Mouse (Mus musculus): ENCODE measurements at regions not wholly inside any gene's neighbourhood (a gene's known extent, or its start where the extent isn't known, plus 50 kb on each side); places are given as distances from the start of the nearest gene placed in this dataset.

- WGBS, result 58% methylated on average over 8 of the region's 8 CpGs
- no peak for DNase-seq (ENCODE audit: low spot score)
- no peak overlapping the region for H3K4me3 ChIP-seq
- no peaks in the 10 kb centered on the region for H3K27me3 ChIP-seq (ENCODE audit: insufficient read depth, poor library complexity, severe bottlenecking)
- H3K4me1 ChIP-seq, result peaks cover 14% of the 10 kb centered on the region; the same call in 1 of the 2 replicates
- H3K9me3 ChIP-seq, result no peaks in the 10 kb centered on the region
- H3K36me3 ChIP-seq, result no peaks in the 10 kb centered on the region
- no peak overlapping the region for H3K27ac ChIP-seq
Observed at GRCm38 (mm10) chr11:31777531-31777930, 94.5 kb upstream of the Cpeb4 start.

GRCm38 (mm10) chr11:31778766-31779165 lies 93.2 kb upstream of the Cpeb4 start:
- no peaks in the 10 kb centered on the region for H3K9me3 ChIP-seq
- H3K4me1 ChIP-seq, result peaks cover 14% of the 10 kb centered on the region; the same call in 1 of the 2 replicates

GRCm38 (mm10) chr11:31779267-31779666 lies 92.7 kb upstream of the Cpeb4 start:
- whole genome bisulfite sequencing, result 77% methylated on average over 2 of the region's 2 CpGs
- H3K9me3 ChIP-seq, result no peaks in the 10 kb centered on the region
- H3K36me3 ChIP-seq, result no peaks in the 10 kb centered on the region
- H3K27me3 ChIP-seq (ENCODE audit: insufficient read depth, poor library complexity, severe bottlenecking), result no peaks in the 10 kb centered on the region
- H3K4me1 ChIP-seq, result peaks cover 14% of the 10 kb centered on the region; the same call in 1 of the 2 replicates
- no peak overlapping the region for H3K27ac ChIP-seq
- H3K4me3 ChIP-seq, result no peak overlapping the region
- DNase-seq (ENCODE audit: low spot score), result no peak

More at GRCm38 (mm10) chr11:31778766-31779165, 93.2 kb upstream of the Cpeb4 start:
- no peak overlapping the region for H3K4me3 ChIP-seq
- WGBS, result 89% methylated on average over 4 of the region's 4 CpGs
- H3K27me3 ChIP-seq (ENCODE audit: insufficient read depth, poor library complexity, severe bottlenecking), result no peaks in the 10 kb centered on the region
- DNase-seq (ENCODE audit: low spot score), result no peak
- H3K36me3 ChIP-seq, result no peaks in the 10 kb centered on the region
- no peak overlapping the region for H3K27ac ChIP-seq

GRCm38 (mm10) chr11:31780969-31781368 lies 91.0 kb upstream of the Cpeb4 start:
- Histone ChIP-seq H3K27ac (no peak overlapping the region; the same call in 1 of the 2 replicates), H3K4me1 (peaks cover 14% of the 10 kb centered on the region; the same call in 1 of the 2 replicates)
- WGBS, result 82% methylated on average over 6 of the region's 6 CpGs

GRCm38 (mm10) chr11:31781605-31782004 lies 90.4 kb upstream of the Cpeb4 start:
- Histone ChIP-seq H3K27ac (no peak overlapping the region), H3K27me3 (ENCODE audit: insufficient read depth, poor library complexity, severe bottlenecking) (no peaks in the 10 kb centered on the region), H3K9me3 (no peaks in the 10 kb centered on the region), H3K4me3 (no peak overlapping the region), H3K4me1 (peaks cover 18% of the 10 kb centered on the region; the same call in 1 of the 2 replicates), H3K36me3 (no peaks in the 10 kb centered on the region)
- DNase-seq (ENCODE audit: low spot score), result no peak
- WGBS, result 67% methylated on average over 6 of the region's 6 CpGs

More at GRCm38 (mm10) chr11:31780969-31781368, 91.0 kb upstream of the Cpeb4 start:
- DNase-seq (ENCODE audit: low spot score), result no peak
- no peaks in the 10 kb centered on the region for H3K27me3 ChIP-seq (ENCODE audit: insufficient read depth, poor library complexity, severe bottlenecking)
- H3K36me3 ChIP-seq, result no peaks in the 10 kb centered on the region
- H3K4me3 ChIP-seq, result no peak overlapping the region
- H3K9me3 ChIP-seq, result no peaks in the 10 kb centered on the region

- no peak overlapping the region for H3K4me3 ChIP-seq
- H3K36me3 ChIP-seq, result no peaks in the 10 kb centered on the region
- 0 out of 2 replicates have a peak, but pooled peaks cover 11% of the 10 kb centered on the region for H3K4me1 ChIP-seq
- 79% methylated on average over 4 of the region's 4 CpGs for WGBS
- no peaks in the 10 kb centered on the region for H3K9me3 ChIP-seq
- H3K27ac ChIP-seq, result no peak overlapping the region
- no peak for DNase-seq (ENCODE audit: low spot score)
- no peaks in the 10 kb centered on the region for H3K27me3 ChIP-seq (ENCODE audit: insufficient read depth, poor library complexity, severe bottlenecking)
Observed at GRCm38 (mm10) chr11:31783506-31784063, 88.4 kb upstream of the Cpeb4 start.

- Histone ChIP-seq H3K27ac (no peak overlapping the region), H3K4me1 (0 out of 2 replicates have a peak, but pooled peaks cover 4% of the 10 kb centered on the region), H3K4me3 (no peak overlapping the region), H3K27me3 (ENCODE audit: insufficient read depth, poor library complexity, severe bottlenecking) (no peaks in the 10 kb centered on the region), H3K9me3 (no peaks in the 10 kb centered on the region), H3K36me3 (no peaks in the 10 kb centered on the region)
- DNase-seq (ENCODE audit: low spot score), result no peak
- WGBS, result 83% methylated on average over 6 of the region's 6 CpGs
Observed at GRCm38 (mm10) chr11:31784332-31784901, 87.6 kb upstream of the Cpeb4 start.

- Histone ChIP-seq H3K4me1 (0 out of 2 replicates have a peak, but pooled peaks cover 4% of the 10 kb centered on the region), H3K27ac (no peak overlapping the region), H3K4me3 (no peak overlapping the region), H3K27me3 (ENCODE audit: insufficient read depth, poor library complexity, severe bottlenecking) (no peaks in the 10 kb centered on the region), H3K9me3 (no peaks in the 10 kb centered on the region), H3K36me3 (no peaks in the 10 kb centered on the region)
- WGBS, result 84% methylated on average over 7 of the region's 7 CpGs
- no peak for DNase-seq (ENCODE audit: low spot score)
Observed at GRCm38 (mm10) chr11:31785160-31785559, 86.9 kb upstream of the Cpeb4 start.

GRCm38 (mm10) chr11:31787376-31787775 lies 84.6 kb upstream of the Cpeb4 start:
- H3K36me3 ChIP-seq, result no peaks in the 10 kb centered on the region
- 44% methylated on average over 2 of the region's 2 CpGs for WGBS
- no peaks in the 10 kb centered on the region for H3K27me3 ChIP-seq (ENCODE audit: insufficient read depth, poor library complexity, severe bottlenecking)

GRCm38 (mm10) chr11:31787917-31788703 lies 83.9 kb upstream of the Cpeb4 start:
- Histone ChIP-seq H3K27me3 (ENCODE audit: insufficient read depth, poor library complexity, severe bottlenecking) (no peaks in the 10 kb centered on the region), H3K27ac (no peak overlapping the region), H3K4me1 (0 out of 2 replicates have a peak, but pooled peaks cover 4% of the 10 kb centered on the region), H3K9me3 (no peaks in the 10 kb centered on the region), H3K4me3 (no peak overlapping the region), H3K36me3 (no peaks in the 10 kb centered on the region)
- WGBS, result 59% methylated on average over 2 of the region's 2 CpGs
- no peak for DNase-seq (ENCODE audit: low spot score)

More at GRCm38 (mm10) chr11:31787376-31787775, 84.6 kb upstream of the Cpeb4 start:
- H3K4me3 ChIP-seq, result no peak overlapping the region
- H3K4me1 ChIP-seq, result 0 out of 2 replicates have a peak, but pooled peaks cover 4% of the 10 kb centered on the region
- no peaks in the 10 kb centered on the region for H3K9me3 ChIP-seq
- no peak for DNase-seq (ENCODE audit: low spot score)
- no peak overlapping the region for H3K27ac ChIP-seq

- peaks cover 12% of the 10 kb centered on the region for H3K4me1 ChIP-seq
Observed at GRCm38 (mm10) chr11:31789967-31790366, 82.0 kb upstream of the Cpeb4 start.

GRCm38 (mm10) chr11:31791264-31791663 lies 80.7 kb upstream of the Cpeb4 start:
- Histone ChIP-seq H3K27me3 (ENCODE audit: insufficient read depth, poor library complexity, severe bottlenecking) (no peaks in the 10 kb centered on the region), H3K4me3 (no peak overlapping the region), H3K9me3 (no peaks in the 10 kb centered on the region), H3K4me1 (peaks cover 14% of the 10 kb centered on the region), H3K27ac (no peak overlapping the region), H3K36me3 (no peaks in the 10 kb centered on the region)
- WGBS, result 53% methylated on average over 2 of the region's 2 CpGs
- no peak for DNase-seq (ENCODE audit: low spot score)

More at GRCm38 (mm10) chr11:31789967-31790366, 82.0 kb upstream of the Cpeb4 start:
- no peak for DNase-seq (ENCODE audit: low spot score)
- Histone ChIP-seq H3K36me3 (no peaks in the 10 kb centered on the region), H3K27ac (no peak overlapping the region), H3K27me3 (ENCODE audit: insufficient read depth, poor library complexity, severe bottlenecking) (no peaks in the 10 kb centered on the region), H3K4me3 (no peak overlapping the region), H3K9me3 (no peaks in the 10 kb centered on the region)
- WGBS, result 77% methylated on average over 3 of the region's 3 CpGs

GRCm38 (mm10) chr11:31795084-31795483 lies 76.9 kb upstream of the Cpeb4 start:
- Histone ChIP-seq H3K36me3 (no peaks in the 10 kb centered on the region), H3K4me1 (peaks cover 13% of the 10 kb centered on the region), H3K27me3 (ENCODE audit: insufficient read depth, poor library complexity, severe bottlenecking) (no peaks in the 10 kb centered on the region), H3K9me3 (no peaks in the 10 kb centered on the region), H3K27ac (no peak overlapping the region), H3K4me3 (no peak overlapping the region)
- WGBS, result 92% methylated on average over 8 of the region's 8 CpGs
- no peak for DNase-seq (ENCODE audit: low spot score)

Data from heart, embryonic 10.5 days (tissue).